Mouse (Mus musculus) CH12.LX (cell line): ENCODE data around the gene Dvl2. TPM values are rescaled to one million over a fixed set of nuclear protein-coding genes. Genes with fewer than 3 reads are reported as not detected.

Experiments used
- DNase-seq: peaks from one replicate; pipeline ENCODE4 v3.0.0-alpha.2; 2013; ENCODE audit errors: extremely low read depth
- H3K27ac ChIP-seq: 2 replicates; pipeline ENCODE4 v1.5.1; 2012; ENCODE audit warnings: low read depth, mild to moderate bottlenecking, control low read depth, moderate library complexity; ENCODE audit not compliant: insufficient read depth
- H3K27me3 ChIP-seq: replicated peaks from 2 replicates; pipeline ENCODE3; 2012; ENCODE audit warnings: inconsistent platforms
- H3K36me3 ChIP-seq, 2 experiments: replicated peaks in 1 of 2; 2 replicates each; pipeline versions ENCODE3 to v1.6.1; 2012; ENCODE audit warnings: inconsistent platforms in 1 of 2, low read length in 1 of 2, mild to moderate bottlenecking in 1 of 2, mixed read lengths in 1 of 2, moderate library complexity in 1 of 2; ENCODE audit not compliant: control insufficient read depth in 1 of 2, insufficient read depth in 1 of 2
- H3K4me1 ChIP-seq, 2 experiments: 2 replicates each; pipeline ENCODE4 v1.6.1; 2012; ENCODE audit warnings: inconsistent platforms in 1 of 2, moderate library complexity in 1 of 2; ENCODE audit not compliant: insufficient read depth in 2 of 2, control insufficient read depth in 1 of 2
- H3K4me2 ChIP-seq: 2 replicates; pipeline ENCODE4 v1.6.1; 2012; ENCODE audit warnings: low read depth, mild to moderate bottlenecking, control low read depth; ENCODE audit not compliant: poor library complexity, insufficient read depth, severe bottlenecking
- H3K4me3 ChIP-seq, 3 experiments: fragments of 150-350 bp in 1 of 3; sonication (generic) in 1 of 3; replicated peaks in 1 of 3; 2 replicates each; pipeline versions ENCODE3 to v1.5.1; 2011 to 2012; ENCODE audit warnings: low read depth in 2 of 3, low read length in 2 of 3, mild to moderate bottlenecking in 2 of 3, moderate library complexity in 2 of 3, control low read depth in 1 of 3, improper control_type of control experiment in 1 of 3, inconsistent platforms in 1 of 3, mixed read lengths in 1 of 3; ENCODE audit not compliant: poor library complexity in 1 of 3
- H3K79me2 ChIP-seq: replicated peaks from 2 replicates; pipeline ENCODE4 v1.6.1; 2012; ENCODE audit warnings: mild to moderate bottlenecking, moderate library complexity; ENCODE audit not compliant: control insufficient read depth, poor library complexity, insufficient read depth, severe bottlenecking; ENCODE audit errors: extremely low read depth
- H3K9ac ChIP-seq: 2 replicates; pipeline ENCODE4 v1.6.1; 2012; ENCODE audit warnings: low read depth, mild to moderate bottlenecking, control low read depth, moderate library complexity; ENCODE audit not compliant: insufficient read depth
- H3K9me3 ChIP-seq: replicated peaks from 2 replicates; pipeline ENCODE3; 2012; ENCODE audit warnings: low read length, inconsistent platforms, mixed read lengths
- CTCF ChIP-seq, 2 experiments: IDR thresholded peaks in 1 of 2; conservative IDR thresholded peaks in 1 of 2; 2 replicates each; pipeline ENCODE4 v1.5.1; 2011 to 2012; ENCODE audit warnings: low read depth in 2 of 2, low read length in 2 of 2, improper control_type of control experiment in 1 of 2, inconsistent platforms in 1 of 2, mild to moderate bottlenecking in 1 of 2, moderate library complexity in 1 of 2
- GABPA ChIP-seq: IDR thresholded peaks from 2 replicates; pipeline ENCODE4 v1.6.1; 2012; ENCODE audit warnings: low read depth, low read length, improper control_type of control experiment, inconsistent platforms; ENCODE audit not compliant: insufficient replicate concordance
- HCFC1 ChIP-seq: IDR thresholded peaks from 2 replicates; pipeline ENCODE4 v1.6.1; 2012; ENCODE audit warnings: low read depth, mild to moderate bottlenecking, inconsistent platforms, low read length, improper control_type of control experiment
- IRF4 ChIP-seq: IDR thresholded peaks from 2 replicates; pipeline ENCODE4 v1.6.1; 2014; ENCODE audit warnings: low read depth, mild to moderate bottlenecking, inconsistent platforms, low read length, improper control_type of control experiment
- JUN ChIP-seq: IDR thresholded peaks from 2 replicates; pipeline ENCODE4 v1.6.1; 2011; ENCODE audit warnings: low read depth, mild to moderate bottlenecking, low read length, improper control_type of control experiment, moderate library complexity; ENCODE audit not compliant: insufficient read depth
- KAT2A ChIP-seq: IDR thresholded peaks from 2 replicates; pipeline ENCODE4 v1.6.1; 2012; ENCODE audit warnings: low read length, improper control_type of control experiment, inconsistent platforms; ENCODE audit not compliant: insufficient replicate concordance
- MAZ ChIP-seq: IDR thresholded peaks from 2 replicates; pipeline ENCODE4 v1.6.1; 2012; ENCODE audit warnings: low read depth, mild to moderate bottlenecking, inconsistent platforms, low read length, improper control_type of control experiment, moderate library complexity
- NELFE ChIP-seq: IDR thresholded peaks from 2 replicates; pipeline ENCODE4 v1.6.1; 2011; ENCODE audit warnings: low read depth, low read length, improper control_type of control experiment
- PAX5 ChIP-seq: IDR thresholded peaks from 2 replicates; pipeline ENCODE4 v1.6.1; 2012; ENCODE audit warnings: low read length, inconsistent platforms, mixed read lengths
- POLR2A ChIP-seq: IDR thresholded peaks from 2 replicates; pipeline ENCODE4 v1.6.1; 2011; ENCODE audit warnings: low read depth, mild to moderate bottlenecking, improper control_type of control experiment, low read length
- POLR2AphosphoS2 ChIP-seq: IDR thresholded peaks from 2 replicates; pipeline ENCODE4 v1.6.1; 2011; ENCODE audit warnings: low read depth, low read length, improper control_type of control experiment
- SMC3 ChIP-seq: IDR thresholded peaks from 2 replicates; pipeline ENCODE4 v1.6.1; 2011; ENCODE audit warnings: low read depth, low read length, improper control_type of control experiment
- TCF12 ChIP-seq: IDR thresholded peaks from 2 replicates; pipeline ENCODE4 v1.6.1; 2014; ENCODE audit warnings: low read depth, mild to moderate bottlenecking, inconsistent platforms, low read length, improper control_type of control experiment
- UBTF ChIP-seq: IDR thresholded peaks from 2 replicates; pipeline ENCODE4 v1.6.1; 2012; ENCODE audit warnings: low read depth, mild to moderate bottlenecking, inconsistent platforms, low read length, improper control_type of control experiment, moderate library complexity
- USF2 ChIP-seq: conservative IDR thresholded peaks from 2 replicates; pipeline ENCODE4 v1.6.1; 2011; ENCODE audit warnings: low read depth, low read length, improper control_type of control experiment
- ZC3H11A ChIP-seq: IDR thresholded peaks from 2 replicates; pipeline ENCODE4 v1.6.1; 2012; ENCODE audit warnings: low read depth, mild to moderate bottlenecking, inconsistent platforms, low read length, improper control_type of control experiment
- ZNF384 ChIP-seq: IDR thresholded peaks from 2 replicates; pipeline ENCODE4 v1.6.1; 2012; ENCODE audit warnings: low read depth, low read length, improper control_type of control experiment, inconsistent platforms
- dilution Hi-C: fragments of 300-500 bp; cut with MboI; formaldehyde crosslinking; loops from 2 replicates; pipeline ENCODE4 v1.14.3; 2020; ENCODE audit warnings: low sequenced_read_pairs; ENCODE audit not compliant: extremely low pct_unique_long_range_greater_than_20kb, extremely low pct_ligation_motif_present
- in situ Hi-C: fragments of 300-500 bp; cut with MboI; formaldehyde crosslinking; loops from 3 replicates; pipeline ENCODE4 v1.14.3; 2019; ENCODE audit warnings: low sequenced_read_pairs, low pct_ligation_motif_present, low pct_unique_long_range_greater_than_20kb, mixed read lengths
- polyA plus RNA-seq: library from polyadenylated mRNA; unstranded; fragments of >175 nt; gene quantifications from 2 replicates; pipeline ENCODE4 v1.2.1, GENCODE M21; 2012; ENCODE audit warnings: low read depth; ENCODE audit not compliant: insufficient read length
- total RNA-seq, 2 experiments: library from RNA; depleted of rRNA; stranded (reverse); fragments of 300-350 nt in 1 of 2; fragments of >200 nt in 1 of 2; gene quantifications; 2 replicates each; pipeline ENCODE4 v1.2.3; 2012 to 2014

The Dvl2 gene
- total and polyA plus RNA-seq, 3 experiments = 15.1 to 30.6 (median 27.1) TPM

DNA sequence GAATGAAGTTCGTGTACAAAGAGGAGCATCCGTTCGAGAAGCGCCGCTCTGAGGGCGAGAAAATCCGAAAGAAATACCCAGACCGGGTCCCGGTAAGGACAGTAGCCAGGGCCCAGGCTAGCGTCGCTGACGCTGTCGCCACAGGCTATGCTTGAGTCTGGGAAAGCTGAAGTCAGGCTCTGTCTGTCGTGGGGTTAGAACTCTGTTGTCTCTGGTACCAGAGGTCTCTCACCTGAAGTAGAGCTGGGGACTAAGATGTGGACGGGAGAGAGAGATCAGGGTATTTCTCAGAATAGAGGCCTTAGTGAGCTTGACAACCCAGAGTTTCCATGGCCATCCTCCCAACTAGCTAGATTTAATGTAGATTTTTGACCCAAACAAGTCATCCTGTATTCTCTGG, 8.7 kb upstream of the Dvl2 start:
- peaks cover 8 to 28% of the 10 kb centered on the region in 2 experiments; a peak in 3 of 4 replicates for H3K4me1 ChIP-seq
- in situ Hi-C loops (no loop called here), dilution Hi-C loops (no loop called here)
- no peak for TF ChIP-seq USF2
- peak; percentile 34; the same call in 1 of the 2 replicates for TF ChIP-seq IRF4
- TF ChIP-seq JUN = no peak
- TF ChIP-seq HCFC1 = peak; percentile 51
- no peak for TF ChIP-seq TCF12
- 0 out of 2 replicates have a peak, but pooled peaks have one; percentile 52 for TF ChIP-seq MAZ
- TF ChIP-seq UBTF = no peak
- 0 out of 2 replicates have a peak, but pooled peaks have one; percentile 56 for TF ChIP-seq KAT2A
- TF ChIP-seq, all 38 proteins: peak for 4
- Histone ChIP-seq H3K4me2 (peak overlapping the region; percentile 37; the same call in 1 of the 2 replicates), H3K9ac (peak overlapping the region; percentile 83), H3K36me3 (peaks cover 45 to 56% of the 10 kb centered on the region in 2 experiments), H3K4me3 (peak overlapping the region; percentile 76 to 93 (median 77)), H3K27ac (peak overlapping the region; percentile 80; the same call in 1 of the 2 replicates), H3K79me2 (peaks cover 35% of the 10 kb centered on the region), H3K9me3 (no peaks in the 10 kb centered on the region), H3K27me3 (no peaks in the 10 kb centered on the region)
- DNase-seq = no peak

- in situ Hi-C loops (no loop called here), dilution Hi-C loops (no loop called here)
- H3K27me3 ChIP-seq = no peaks in the 10 kb centered on the region
- peak overlapping the region; percentile 96 for H3K4me2 ChIP-seq
- no peak overlapping the region for H3K27ac ChIP-seq
- H3K9ac ChIP-seq = peak overlapping the region; percentile 83
- H3K9me3 ChIP-seq = no peaks in the 10 kb centered on the region
- peak overlapping the region; percentile 45 to 93 (median 77) for H3K4me3 ChIP-seq
- DNase-seq = no peak
- peaks cover 38% of the 10 kb centered on the region for H3K79me2 ChIP-seq
- peaks cover 8 to 29% of the 10 kb centered on the region in 2 experiments; a peak in 3 of 4 replicates for H3K4me1 ChIP-seq
- peaks cover 42 to 50% of the 10 kb centered on the region in 2 experiments for H3K36me3 ChIP-seq
- TF ChIP-seq POLR2A = no peak
- TF ChIP-seq ZC3H11A = no peak
- no peak for TF ChIP-seq POLR2AphosphoS2
- no peak for TF ChIP-seq SMC3
- TF ChIP-seq PAX5 = no peak
- no peak for TF ChIP-seq NELFE
- TF ChIP-seq CTCF (conservative IDR thresholded peaks at IDR 0.05 in 1 of 2, IDR thresholded peaks at IDR 0.05 in 1 of 2; ENCODE audit: low read depth in 2 of 2, low read length in 2 of 2) = no peak
- no peak for TF ChIP-seq GABPA
- TF ChIP-seq ZNF384 = no peak
Observed at GRCm38 (mm10) chr11:69992396-69992795, 8.0 kb upstream of the Dvl2 start.
